Mouse (Mus musculus) bone marrow, adult 2 months (tissue): ENCODE data around the gene Ppp1r1c. TPM values are rescaled to one million over a fixed set of nuclear protein-coding genes. Genes with fewer than 3 reads are reported as not detected.

Experiments
- H3K27ac ChIP-seq: fragments of 200-500 bp; 2 replicates; pipeline ENCODE4 v1.5.1; 2012; ENCODE audit warnings: low read depth, mild to moderate bottlenecking, control low read depth, inconsistent platforms, low read length; ENCODE audit not compliant: control insufficient read depth, poor library complexity, insufficient read depth
- H3K4me1 ChIP-seq: fragments of 200-500 bp; 2 replicates; pipeline ENCODE4 v1.6.1; 2011; ENCODE audit warnings: low read length; ENCODE audit not compliant: control insufficient read depth, insufficient read depth
- H3K4me3 ChIP-seq: fragments of 200-500 bp; replicated peaks from 2 replicates; pipeline ENCODE3; 2011; ENCODE audit warnings: mild to moderate bottlenecking, low read depth, low read length, control low read depth; ENCODE audit not compliant: control insufficient read depth
- CTCF ChIP-seq: fragments of 200-500 bp; IDR thresholded peaks from 2 replicates; pipeline ENCODE4 v1.5.1; 2011; ENCODE audit warnings: low read length, control low read depth; ENCODE audit not compliant: control insufficient read depth, insufficient read depth
- POLR2A ChIP-seq: fragments of 200-500 bp; IDR thresholded peaks from 2 replicates; pipeline ENCODE4 v1.6.1; 2011; ENCODE audit warnings: low read depth, mild to moderate bottlenecking, control low read depth, low read length, borderline replicate concordance; ENCODE audit not compliant: control insufficient read depth
- WGBS: fragments of 180-500 bp; shearing (Covaris S2); methylation state at CpG from one replicate; pipeline ENCODE4 v1.1.7; 2018; 5-methylcytosine and 5-hydroxymethylcytosine counted together
- polyA plus RNA-seq: library from polyadenylated mRNA; stranded (reverse); fragments of >200 nt; gene quantifications from 2 replicates; pipeline ENCODE4 v1.2.4, GENCODE M21; 2011; ENCODE audit warnings: low replicate concordance; ENCODE audit not compliant: missing spikeins, insufficient read depth, insufficient read length

Ppp1r1c gene
- polyA plus RNA-seq, result not detected in 2 replicates

DNA sequence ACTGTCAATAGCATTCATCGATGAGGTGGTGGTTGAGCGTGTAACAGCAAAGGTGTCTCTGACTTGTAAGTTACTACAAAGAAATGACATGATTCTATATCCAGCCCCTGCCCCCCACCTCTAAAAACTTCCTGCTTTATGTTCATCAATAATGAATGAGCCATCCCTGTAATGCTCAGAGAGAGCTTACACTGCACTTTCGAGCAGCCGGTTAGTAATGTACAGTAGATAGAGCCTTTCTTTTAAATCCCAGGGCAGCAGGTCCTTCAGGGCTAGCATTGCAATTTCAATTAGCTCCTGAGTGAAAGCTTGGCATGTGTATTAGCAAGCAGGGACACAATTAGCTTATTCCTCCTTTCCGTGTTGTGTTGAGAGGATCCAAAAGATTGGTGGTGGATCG lies at the start of gene Ppp1r1c:
Gene Ppp1r1c (plus strand): TSS at position 206 of the 400 bp plus-strand sequence.
- Histone ChIP-seq H3K4me3 (no peak within 1 kb of the TSS), H3K4me1 (no peaks in the 10 kb centered on the region), H3K27ac (no peak within 1 kb of the TSS)
- TF ChIP-seq POLR2A (no peak), CTCF (no peak)
- WGBS, result 89% methylated on average over 6 of the region's 6 CpGs

DNA sequence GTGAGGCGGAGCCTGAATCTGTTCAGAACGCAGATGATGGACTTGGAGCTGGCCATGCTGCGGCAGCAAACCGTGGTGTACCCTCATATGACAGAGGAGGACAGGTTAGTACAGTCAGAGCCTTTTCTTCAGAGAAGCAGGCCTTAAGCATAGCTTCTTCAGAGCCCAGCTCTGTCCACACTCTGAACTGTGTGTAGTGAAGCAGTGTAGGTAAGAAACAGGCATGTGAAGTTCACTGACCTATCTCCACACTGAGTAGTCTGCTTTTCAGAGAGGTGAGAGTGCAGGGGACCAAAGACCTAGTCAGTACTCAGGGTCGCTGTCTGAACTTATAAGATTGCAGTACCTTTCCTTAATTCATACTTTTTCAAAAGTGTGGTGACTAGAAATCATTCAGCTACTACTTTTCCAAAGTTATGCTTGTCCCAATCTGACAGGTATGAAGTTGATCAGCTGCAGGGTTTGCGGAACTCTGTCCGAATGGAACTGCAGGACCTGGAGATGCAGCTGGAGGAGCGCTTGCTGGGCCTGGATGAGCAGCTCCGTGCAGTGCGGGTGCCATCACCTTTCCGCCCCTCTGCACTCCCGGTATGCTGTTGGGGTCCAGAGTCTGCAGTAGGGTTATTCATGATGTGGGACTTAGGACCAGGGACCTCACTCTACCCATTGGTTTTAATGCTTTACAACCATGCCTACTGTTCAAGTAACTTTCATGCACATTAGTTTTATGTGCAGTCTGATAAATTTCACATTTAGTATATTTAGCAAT lies 47.0 kb upstream of the Ppp1r1c start:
- H3K4me1 ChIP-seq, result no peaks in the 10 kb centered on the region
- TF ChIP-seq POLR2A, result no peak
- no peak for TF ChIP-seq CTCF
- H3K27ac ChIP-seq, result no peak overlapping the region
- no peak overlapping the region for H3K4me3 ChIP-seq
- 90% methylated on average over 12 of the region's 12 CpGs for WGBS

DNA sequence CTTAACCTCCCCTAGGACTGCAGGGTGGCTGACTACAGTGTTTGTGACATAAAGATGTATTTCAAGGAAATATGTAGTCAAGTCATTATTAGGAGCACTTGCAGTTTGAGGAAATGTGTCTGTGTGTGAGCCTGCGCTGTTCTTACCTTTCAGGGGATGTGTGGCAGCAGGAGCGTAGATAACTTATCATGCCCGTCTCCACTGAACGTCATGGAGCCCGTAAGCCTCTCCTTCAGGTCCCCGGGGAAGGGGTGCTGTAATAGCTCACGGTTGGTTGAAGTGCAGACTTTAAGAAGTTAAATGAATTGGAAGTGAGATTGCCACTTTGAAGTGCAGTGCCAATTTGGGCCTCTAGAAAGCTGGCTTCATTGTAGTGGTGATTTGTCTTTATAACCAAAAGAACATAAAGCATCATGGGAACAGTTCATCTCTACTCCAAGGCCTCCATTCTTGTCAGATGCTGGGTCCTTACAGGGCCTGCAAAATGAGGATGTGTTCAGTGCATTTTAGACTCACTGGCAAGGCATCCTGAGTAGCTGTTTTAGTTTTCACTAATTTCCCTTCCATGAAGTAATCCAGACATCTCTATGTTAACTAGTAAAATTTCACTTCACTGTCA lies 46.0 kb upstream of the Ppp1r1c start:
- WGBS, result 81% methylated on average over 7 of the region's 7 CpGs
- TF ChIP-seq CTCF (no peak), POLR2A (no peak)
- no peak overlapping the region for H3K27ac ChIP-seq
- H3K4me1 ChIP-seq, result no peaks in the 10 kb centered on the region
- H3K4me3 ChIP-seq, result no peak overlapping the region

DNA sequence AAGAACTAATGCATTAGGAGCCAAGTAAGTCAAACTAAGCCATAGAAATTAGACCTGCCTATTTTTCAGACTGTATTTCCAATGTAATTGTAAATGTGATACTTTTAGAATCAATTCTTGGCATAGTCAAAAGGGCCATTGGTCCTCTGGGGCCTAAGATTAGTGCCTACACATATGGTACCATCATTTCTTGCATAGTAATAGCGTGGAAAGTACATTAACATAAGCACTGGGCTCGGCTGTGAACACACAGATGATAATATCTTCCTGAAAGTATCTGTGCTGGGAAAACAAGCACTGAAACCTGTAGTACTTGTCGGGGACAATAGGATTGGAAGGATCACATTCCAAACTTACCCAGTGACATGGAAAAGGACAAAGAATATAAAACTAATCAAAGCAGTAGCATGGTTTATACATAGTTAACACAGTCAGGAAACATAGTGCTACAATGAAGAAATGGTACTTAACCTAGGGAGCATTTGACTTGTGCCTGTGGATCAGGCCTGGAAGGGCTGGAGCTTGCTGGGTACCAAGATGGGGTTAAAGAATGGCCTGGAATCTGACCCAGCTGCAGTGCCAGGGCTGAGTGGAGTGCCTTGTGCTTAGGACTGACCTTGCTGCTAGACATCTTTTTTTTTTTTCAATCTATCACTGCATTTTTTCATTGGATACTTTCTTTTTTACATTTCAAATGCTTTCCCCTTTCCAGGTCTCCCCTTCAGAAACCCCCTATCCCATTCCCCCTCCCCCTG lies 42.9 kb upstream of the Ppp1r1c start:
- 83% methylated on average over 3 of the region's 3 CpGs for WGBS
- TF ChIP-seq CTCF, result no peak
- TF ChIP-seq POLR2A, result no peak
- no peak overlapping the region for H3K27ac ChIP-seq
- no peak overlapping the region for H3K4me3 ChIP-seq
- no peaks in the 10 kb centered on the region for H3K4me1 ChIP-seq

DNA sequence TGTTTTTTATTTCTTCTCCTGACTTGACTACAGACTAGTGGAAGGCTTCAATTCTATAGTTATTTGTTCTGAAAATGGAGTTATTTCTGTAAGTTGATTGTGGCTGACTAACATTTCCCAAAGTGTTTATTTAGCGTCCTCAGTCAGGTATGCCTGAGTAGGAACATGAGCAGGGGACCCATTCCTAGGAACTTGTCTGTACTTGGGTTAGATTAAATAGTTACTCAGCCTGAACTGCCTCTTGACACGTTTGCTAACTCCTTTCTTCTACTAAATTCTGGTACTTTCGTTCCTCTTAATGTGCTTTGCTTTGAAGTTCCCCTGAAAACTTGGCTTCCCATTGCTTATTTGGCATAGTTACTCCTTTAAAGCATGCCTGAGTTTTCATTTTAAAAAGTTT lies 42.1 kb upstream of the Ppp1r1c start:
- Histone ChIP-seq H3K4me1 (no peaks in the 10 kb centered on the region), H3K4me3 (no peak overlapping the region), H3K27ac (no peak overlapping the region)
- TF ChIP-seq CTCF, result no peak
- 72% methylated on average over 3 of the region's 3 CpGs for WGBS

DNA sequence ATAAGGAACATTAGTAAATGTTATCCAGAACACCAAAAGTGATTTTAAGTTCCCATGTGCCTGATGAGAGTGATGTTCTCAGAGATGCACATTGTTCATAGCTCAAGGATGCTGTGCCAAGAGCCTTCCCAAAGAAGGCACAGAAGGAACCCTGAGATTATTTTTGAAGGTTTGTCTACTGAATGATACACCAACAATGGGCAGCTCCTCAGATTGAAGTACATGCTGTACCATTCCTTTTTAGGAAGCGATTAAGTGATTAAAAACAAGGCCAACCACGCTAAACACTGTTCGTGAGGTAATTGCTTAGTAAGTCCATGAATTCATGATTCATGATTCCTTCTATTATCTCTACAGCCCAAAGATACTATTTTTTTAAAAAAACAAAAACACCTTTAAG lies 32.3 kb upstream of the Ppp1r1c start:
- WGBS, result 84% methylated on average over 3 of the region's 3 CpGs
- TF ChIP-seq CTCF, result no peak
- TF ChIP-seq POLR2A, result no peak
- H3K4me3 ChIP-seq, result no peak overlapping the region
- H3K4me1 ChIP-seq, result no peaks in the 10 kb centered on the region
- no peak overlapping the region for H3K27ac ChIP-seq

DNA sequence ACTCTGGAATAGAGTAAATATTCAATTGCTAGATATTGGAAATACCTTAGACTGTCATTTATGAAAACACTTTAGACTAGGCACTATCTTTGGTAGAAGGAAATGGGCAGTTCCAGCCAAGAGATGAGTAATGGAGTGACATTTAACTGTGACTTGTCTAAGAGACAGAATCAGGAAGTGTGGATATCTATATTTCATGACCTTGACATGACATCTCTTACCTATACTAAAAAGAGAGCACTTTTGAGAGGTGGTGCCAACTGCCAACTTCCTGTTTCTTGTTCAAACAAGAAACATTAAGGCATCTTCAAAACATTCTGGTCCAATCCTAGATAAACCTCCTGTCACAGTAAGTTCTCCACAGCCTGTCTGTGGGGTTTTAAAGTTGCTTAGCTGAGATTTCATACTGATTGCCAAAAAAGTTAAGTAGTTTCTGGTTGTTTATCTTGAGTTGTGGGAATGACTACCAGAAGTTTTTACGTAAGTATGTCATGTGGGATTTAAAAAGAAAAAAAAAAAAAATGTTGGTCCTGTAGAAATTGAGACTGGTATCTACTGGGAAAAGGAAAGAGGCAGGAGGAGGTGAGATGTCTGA lies 29.8 kb upstream of the Ppp1r1c start:
- no peak overlapping the region for H3K27ac ChIP-seq
- 49% methylated on average over 1 of the region's 1 CpGs for WGBS
- no peaks in the 10 kb centered on the region for H3K4me1 ChIP-seq
- H3K4me3 ChIP-seq, result no peak overlapping the region
- TF ChIP-seq POLR2A (no peak), CTCF (no peak)

DNA sequence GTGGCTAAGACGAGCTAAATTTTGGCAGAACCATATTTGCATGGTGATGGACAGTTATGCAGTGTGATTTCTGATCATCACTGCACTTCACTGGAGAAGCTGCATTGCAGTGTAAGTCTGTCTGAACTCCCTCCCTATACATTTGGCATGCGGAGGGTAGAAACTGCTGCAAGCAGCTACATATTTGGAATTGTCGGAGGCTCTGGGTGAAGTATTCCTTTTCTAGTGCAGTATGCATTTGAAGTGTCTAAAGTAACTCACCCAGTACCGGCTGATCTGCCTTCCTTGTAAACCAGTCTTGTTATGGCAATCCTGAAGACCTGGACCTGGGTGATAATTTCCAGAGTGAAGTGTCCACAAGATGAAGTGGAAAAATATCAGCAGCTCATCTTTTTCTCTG lies 25.9 kb upstream of the Ppp1r1c start:
- no peak for TF ChIP-seq CTCF
- TF ChIP-seq POLR2A, result no peak
- H3K4me3 ChIP-seq, result no peak overlapping the region
- WGBS, result 85% methylated on average over 4 of the region's 4 CpGs
- H3K27ac ChIP-seq, result no peak overlapping the region
- H3K4me1 ChIP-seq, result no peaks in the 10 kb centered on the region
